Mouse (Mus musculus): ENCODE data around the gene Cdx2.

GRCm38 (mm10) chr5:147305856-147306637 lies 1.0 kb downstream of the Cdx2 start:
- TF ChIP-seq CTCF (conservative IDR thresholded peaks at IDR 0.05; ENCODE audit: low read length) (no peak), POU5F1 (IDR thresholded peaks at IDR 0.05; ENCODE audit: borderline replicate concordance, low read length) (no peak)

All from E14TG2a.4 (cell line).